Mouse (Mus musculus): ENCODE data around the gene Tmem217.

Tmem217 gene

DNA sequence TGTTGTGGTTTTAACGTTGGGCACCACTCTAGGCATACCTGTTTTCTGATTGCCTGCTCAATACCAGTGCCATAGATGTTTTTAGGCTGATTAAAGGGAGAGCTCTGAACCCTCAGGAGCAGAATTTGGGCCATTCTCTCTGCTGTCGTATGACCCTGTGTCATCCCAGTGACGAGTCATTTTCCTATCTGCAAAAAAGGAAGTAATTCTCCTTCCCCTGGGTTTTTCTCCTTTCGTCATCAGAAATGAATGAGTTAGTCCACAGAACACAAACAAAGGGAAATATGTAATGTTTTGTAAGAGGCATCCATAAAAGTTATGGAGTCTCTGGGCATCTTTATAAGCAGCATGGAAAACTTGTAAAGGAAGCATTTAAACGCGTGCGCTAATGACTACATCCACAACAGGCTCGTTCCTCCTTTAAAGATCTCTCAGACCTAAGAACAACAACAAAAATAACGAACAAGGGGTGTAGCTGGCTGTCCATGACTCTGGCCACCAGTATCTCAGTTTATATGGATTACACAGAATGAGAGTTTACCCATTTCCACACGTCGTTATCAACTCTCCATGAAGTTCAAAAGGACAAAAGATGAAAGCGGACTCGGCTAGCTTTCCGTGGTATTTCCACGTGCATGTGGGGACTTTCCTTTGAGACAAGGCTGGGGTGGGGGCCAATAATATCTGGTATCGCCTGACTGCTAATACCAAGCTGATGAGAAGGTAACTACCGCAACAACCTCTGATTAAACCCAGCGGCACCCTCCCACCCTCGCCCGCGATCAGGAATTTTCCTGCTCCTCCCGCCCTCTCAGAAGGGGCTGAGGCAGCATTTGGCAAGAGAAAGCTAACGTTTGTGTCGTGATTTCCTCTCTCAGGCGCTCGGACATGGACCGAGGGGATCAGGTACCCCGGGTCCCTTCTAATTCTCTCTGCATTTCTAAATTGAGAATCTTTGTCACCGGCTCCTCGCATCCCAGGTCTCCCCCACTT, 62.9 kb downstream of the Tmem217 start:
- DNase-seq (ENCODE audit: low read depth, low spot score) = no peak

DNA sequence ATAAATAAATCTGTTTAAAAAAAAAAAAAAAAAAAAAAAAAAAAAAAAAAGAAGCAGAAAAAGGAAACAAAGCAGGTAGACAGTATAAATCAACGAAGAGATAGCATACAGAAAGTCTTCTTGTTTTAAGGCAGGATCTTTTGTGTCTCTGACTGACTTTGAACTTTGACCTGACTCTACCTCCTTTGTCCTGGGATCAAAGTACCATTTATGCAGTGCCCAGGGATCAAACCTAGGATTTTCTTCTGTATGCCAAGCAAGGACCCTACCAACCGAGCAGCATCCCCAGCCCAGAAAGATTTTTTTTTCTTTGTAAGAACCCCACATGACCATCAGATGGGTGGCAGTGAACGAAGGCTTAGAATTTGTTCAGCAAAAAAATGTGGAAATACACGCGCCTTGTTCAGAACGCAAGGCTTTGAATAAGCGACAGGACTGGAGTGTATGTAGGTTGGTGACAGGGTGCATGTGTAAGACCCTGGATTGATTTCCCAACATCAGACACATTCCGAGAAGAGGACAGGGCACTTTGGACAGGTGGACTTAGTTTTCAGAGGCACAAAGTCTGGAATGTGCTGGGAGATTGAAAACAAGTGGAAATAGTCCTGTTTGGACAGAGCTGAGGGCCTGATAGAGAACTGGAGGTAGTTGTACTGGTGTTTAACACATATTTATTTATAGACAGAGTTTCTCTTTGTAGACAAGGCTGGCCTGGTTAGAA, 63.8 kb downstream of the Tmem217 start:
- DNase-seq (ENCODE audit: low read depth, low spot score) = no peak

DNA sequence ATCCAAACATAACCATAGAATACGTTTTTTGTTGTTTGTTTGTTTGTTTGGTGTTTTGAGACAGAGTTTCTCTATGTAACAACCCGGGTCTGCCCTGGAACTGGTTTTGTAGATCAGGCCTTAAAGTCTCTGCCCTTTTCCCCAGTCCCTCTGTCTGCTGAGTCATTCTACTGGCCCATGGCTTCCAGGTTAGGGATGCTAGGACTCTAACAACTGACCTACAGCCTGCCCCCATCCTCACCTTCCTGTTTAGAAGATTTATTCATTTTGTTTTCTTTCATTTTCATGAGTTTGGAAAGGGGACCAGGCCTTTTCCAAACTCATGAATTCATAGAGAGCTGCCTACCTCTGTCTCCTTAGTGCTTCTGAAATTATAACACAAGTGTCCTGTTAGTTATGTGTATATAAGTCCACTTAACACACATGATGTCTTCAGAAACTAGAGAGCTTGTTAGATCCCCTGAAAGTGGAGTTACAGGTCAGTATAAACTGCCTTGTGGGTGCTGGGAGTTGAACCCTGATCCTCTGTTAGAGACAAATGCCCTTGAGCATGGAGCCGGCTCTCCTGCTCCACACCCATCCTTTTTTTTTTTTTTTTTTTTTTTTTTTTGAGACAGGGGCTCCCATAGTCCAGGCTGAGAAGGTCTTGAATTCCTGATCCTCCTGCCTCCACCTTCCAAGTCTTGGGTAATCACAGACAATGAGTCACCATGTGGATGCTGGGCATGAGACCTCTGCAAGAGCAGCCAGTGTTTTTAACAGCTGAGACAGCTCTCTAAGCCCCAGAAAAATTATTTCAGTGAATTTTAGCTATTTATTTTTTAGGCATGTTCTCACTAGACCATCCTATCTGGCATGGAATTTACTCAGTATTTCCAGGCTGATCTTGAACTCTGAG, 66.6 kb downstream of the Tmem217 start:
- DNase-seq (ENCODE audit: low read depth, low spot score) = no peak

DNA sequence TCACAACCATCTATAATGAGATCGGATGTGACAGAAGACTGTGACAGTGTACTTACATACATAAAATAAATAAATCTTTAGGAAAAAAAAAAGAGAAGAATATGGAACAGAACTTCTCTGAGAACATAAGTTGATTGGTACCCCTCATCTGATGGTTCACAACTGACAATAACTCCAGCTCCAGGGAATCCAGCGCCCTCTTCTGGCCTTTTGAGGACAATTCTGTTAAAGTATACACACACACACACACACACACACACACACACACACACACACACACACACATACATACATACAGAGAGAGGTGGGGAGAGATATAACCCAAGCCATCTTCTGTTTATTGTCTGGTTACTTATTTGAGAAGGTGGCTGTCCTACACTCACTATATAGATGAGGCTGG, 67.8 kb downstream of the Tmem217 start:
- DNase-seq (ENCODE audit: low read depth, low spot score) = no peak

DNA sequence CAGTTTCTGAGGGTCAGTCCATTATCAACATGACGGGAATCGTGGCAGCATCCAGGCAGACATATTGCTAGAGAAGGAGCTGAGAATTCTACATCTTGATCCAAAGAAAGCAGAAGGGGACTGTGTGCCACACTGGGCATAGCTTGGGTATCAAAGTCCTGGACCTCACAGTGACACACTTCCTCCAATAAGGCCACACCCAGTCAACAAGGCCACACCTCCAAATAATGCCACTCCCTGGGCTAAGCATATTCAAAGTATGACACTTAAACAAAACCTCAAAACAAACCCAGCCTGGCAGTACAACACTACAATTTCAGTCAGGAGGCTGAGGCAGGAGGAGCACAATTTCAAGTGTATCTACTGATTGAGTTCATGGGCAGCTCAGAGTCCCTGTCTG, 68.9 kb downstream of the Tmem217 start:
- DNase-seq (ENCODE audit: low read depth, low spot score) = no peak

DNA sequence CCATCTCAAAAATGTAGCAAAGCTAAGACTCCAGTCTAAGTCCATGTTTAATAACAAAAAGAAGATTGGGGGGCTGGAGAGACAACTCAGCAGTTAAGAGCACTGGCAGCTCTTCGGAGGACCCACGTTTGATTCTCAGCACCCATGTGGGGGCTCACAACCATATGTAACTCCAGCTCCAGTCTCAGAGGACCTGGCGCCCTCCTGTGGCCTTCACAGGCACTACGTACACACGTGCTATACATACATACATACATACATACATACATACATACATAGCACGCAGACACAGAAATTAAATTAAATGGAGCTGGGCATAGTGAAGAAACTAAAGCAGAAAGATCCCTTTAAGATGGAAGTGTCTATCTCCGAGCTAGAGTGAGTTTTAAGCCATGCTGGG, 69.6 kb downstream of the Tmem217 start:
- no peak for DNase-seq (ENCODE audit: low read depth, low spot score)

DNA sequence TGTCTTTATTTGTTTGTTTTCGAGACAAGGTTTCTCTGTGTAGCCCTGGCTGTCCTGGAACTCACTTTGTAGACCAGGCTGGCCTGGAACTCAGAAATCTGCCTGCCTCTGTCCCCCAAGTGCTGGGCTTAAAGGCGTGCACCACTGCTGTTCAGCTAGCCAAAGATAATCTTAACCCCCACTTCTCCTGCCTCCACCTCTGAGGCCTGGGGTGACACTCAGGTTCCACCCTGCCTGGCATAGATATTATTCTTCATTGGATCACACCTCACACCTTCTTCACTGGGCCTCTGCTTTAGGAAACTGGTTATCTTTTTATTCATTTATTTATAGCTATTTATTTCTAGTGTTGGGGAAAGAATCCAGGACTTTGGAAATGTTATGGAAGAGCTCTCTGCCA, 71.9 kb downstream of the Tmem217 start:
- no peak for DNase-seq (ENCODE audit: low read depth, low spot score)

DNA sequence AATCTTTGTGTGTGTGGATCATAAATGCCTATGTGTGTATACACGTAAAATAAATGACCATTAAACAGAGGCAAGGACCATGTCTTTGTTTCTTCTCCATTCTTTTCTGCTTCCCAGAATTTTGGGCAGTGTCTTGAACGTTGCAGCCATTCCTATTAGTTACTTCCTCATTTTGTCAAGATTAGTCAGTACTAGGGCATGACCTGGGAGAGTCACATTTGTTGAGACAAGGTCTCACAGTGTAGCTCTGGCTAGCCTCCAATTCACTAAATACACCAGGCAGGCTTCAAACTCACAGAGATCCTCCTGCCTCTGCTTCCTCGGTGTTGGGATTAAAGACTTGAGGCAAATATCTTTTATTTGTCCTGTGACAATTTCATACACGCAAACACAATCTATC, 73.9 kb downstream of the Tmem217 start:
- DNase-seq (ENCODE audit: low read depth, low spot score) = no peak

DNA sequence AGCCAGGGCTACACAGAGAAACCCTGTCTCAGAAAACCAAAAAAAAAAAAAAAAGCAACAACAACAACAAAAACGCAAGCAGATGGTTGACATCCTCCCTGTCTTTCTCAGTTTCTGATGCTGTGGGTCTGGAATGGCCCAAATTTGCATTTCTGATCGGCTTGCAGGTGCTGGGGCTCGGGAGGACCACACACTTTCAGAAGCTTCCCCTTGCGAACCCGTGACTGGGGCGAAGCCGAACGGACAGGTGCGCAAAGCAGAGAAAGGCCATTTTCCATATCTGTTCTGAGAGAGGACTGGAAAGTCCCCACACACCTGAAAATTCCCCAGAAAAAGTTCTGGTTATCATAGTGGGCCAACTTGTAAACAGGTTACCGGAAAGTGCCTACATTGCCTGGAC, 74.8 kb downstream of the Tmem217 start:
- no peak for DNase-seq (ENCODE audit: low read depth, low spot score)

DNA sequence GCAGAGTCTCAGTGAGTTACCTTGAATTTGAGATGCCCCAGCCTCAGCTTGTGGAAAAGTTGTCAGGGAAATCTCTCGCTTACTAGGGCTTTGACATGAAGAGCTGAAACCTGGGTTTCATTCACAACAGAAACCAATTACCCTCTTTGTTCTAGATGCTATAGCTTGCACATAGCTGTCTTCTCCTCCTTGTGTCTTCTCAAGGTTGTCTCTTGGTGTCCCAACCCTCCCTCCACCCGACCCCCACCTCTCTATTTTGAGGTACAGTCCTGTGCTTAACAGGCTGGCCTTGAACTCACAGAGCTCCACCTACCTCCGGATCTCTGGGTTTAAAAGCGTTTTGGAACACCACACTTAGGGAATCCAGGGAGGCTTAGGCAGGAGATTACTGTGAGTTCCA, 75.7 kb downstream of the Tmem217 start:
- no peak for DNase-seq (ENCODE audit: low read depth, low spot score)
